Mouse (Mus musculus) frontal cortex, postnatal 14 days (tissue): ENCODE measurements around the gene Luzp1.

Experiments
- DNase-seq, 2 experiments: peaks; one replicate each; pipeline ENCODE4 v3.0.0; 2022; ENCODE audit warnings: low spot score in 2 of 2

Luzp1 gene

DNA sequence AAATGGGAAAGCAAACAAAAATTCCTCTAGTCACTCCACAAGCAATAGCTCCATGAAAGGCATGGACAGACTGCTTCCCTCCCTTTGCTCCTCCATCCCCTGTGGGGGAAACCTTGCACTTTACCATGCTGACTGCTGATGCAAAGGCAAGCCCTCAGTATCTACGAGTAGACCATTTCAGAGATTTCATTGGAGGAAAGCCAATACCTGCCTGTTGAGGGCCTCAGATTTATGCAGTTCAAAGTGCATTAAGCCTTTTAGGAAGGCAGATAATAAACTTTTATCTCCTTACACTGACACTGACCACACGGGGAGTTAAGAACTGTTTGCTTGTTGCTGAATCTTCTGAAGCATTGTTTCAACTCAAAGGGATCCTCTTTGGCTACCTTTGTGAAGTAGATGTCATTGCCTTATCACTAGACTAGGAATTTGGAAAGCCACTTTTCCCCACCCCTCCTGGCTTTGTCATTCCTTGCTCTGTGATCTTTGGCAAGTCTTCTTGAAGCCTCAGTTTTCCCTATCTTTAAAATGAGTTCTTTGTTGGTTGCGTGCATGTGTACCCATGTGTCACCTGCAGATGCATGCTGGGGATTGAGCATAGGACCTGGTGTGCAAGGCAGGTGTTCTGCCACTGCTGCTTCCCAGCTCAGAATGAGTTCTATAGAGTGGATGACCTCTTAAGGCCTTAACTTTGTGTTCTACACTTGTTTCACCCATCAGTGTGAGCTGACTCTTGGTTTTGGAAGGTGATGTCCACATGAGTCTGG is 76.9 kb downstream of the Luzp1 start:
- DNase-seq, result no peak

DNA sequence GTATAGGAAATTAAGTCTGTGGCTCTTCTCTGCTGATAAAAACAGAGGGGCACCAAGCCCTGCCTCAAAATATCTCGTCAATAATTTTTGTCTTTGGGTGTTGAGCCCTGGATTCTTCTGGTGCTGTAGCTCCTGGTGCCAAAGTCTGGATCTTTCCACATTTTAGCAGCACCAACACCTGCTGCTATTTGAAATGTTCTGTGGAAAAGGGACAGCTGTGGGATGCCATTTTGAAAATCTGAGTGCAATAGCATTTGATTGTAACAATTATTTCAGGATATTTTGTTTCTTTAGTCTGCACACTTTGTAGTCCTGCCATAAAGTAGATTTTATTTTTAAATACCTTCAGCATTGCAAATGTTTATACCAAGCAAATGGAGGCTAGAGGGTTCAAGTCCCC is 78.2 kb downstream of the Luzp1 start:
- no peak for DNase-seq

- no peak for DNase-seq
Measured at GRCm38 (mm10) chr4:136548381-136548801, 78.8 kb downstream of the Luzp1 start.

DNA sequence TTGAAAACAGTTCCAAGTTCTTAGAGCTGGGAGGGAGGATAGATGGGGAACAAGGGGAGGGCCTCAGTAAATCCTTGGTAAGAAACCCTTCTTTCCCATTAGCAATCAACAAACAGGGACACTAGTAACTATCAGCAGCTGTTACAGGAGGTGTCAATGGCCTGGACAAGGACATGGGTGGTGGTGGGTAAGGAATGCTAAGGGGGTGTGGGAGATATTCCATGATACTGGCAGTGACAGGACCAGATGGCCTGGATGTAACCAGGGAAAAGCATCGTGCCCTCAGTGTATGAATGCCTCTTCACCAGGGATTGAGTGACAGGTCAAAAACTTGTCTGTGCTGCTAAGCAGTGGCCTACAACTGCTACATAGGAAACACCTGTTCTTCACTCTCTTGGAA is 83.5 kb downstream of the Luzp1 start:
- no peak for DNase-seq

DNA sequence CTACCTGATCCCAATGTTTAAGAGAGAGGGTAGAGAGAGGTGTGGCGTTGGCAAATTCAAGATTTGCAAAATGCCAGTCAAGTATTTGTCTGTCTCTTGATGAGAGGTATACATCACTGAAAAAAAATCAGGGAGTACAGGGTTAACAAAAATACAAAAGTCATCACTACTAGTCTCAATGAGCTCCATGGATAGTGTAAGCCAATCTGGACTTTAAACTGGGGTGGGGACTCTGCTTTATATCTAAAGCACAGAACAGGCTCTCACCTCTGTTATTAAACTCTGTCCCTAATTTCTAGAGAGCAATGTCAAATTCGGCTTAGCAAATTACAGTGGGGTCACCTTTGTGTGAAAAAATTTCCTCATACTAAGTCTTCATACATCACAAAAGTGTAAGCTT is 88.1 kb downstream of the Luzp1 start:
- DNase-seq, result no peak

- DNase-seq, result no peak
Measured at GRCm38 (mm10) chr4:136559690-136560089, 90.1 kb downstream of the Luzp1 start.

GRCm38 (mm10) chr4:136560270-136560991 is 90.9 kb downstream of the Luzp1 start:
- no peak for DNase-seq

DNA sequence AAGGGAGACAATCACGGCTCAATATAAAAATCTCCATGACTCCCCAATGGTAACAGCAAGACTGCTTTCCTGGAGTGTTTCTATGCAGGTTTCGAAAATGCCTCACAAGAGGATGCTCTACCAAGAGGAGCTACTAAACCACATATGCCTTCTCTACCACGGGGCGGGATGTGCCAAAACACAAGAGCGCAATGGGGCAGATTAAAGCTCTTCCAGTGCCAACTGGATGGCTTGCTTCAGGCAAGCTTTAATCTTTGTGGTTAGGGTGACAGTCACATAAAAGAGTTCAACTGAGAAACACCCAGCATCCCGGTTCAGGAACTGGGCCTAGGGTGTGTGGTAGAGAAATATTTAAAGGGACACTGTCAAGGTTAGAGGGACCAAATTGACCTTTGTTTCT is 93.2 kb downstream of the Luzp1 start:
- no peak for DNase-seq

GRCm38 (mm10) chr4:136568629-136569028 is 99.1 kb downstream of the Luzp1 start:
- DNase-seq, result no peak

DNA sequence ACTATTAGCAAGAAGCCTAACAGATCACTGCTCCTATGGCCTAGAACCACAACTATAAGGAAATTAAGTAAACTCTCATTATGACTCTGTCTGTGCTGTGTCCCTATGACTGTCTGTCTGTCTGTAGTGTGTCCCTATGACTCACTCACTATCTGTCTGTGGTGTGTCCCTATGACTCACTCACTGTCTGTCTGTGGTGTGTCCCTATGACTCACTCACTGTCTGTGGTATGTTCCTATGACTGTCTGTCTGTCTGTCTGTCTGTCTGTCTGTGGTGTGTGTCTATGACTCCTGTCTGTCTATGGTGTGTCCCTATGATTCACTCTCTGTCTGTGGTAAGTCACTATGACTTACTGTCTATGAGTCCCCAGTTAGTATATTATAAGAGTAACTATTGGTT is 100.4 kb downstream of the Luzp1 start:
- no peak for DNase-seq

DNA sequence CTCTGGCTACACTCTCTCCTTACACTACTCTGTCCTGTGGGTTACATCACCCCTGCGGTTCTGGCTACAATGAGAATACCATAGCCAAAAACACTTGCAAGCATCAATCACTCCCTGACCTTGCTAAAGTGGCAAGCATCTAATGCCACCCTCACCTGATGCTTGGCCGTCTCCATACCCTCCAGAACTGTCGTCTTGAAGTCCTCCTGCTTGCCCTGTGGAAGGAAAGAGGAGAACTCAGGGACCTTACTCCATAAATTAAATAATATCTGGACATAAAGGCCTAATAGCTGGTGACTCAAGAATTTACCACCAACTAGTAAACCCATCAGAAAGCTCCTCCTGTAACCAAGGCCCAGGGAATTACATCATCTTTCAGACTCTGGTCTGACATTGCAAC is 112.3 kb downstream of the Luzp1 start:
- no peak for DNase-seq

DNA sequence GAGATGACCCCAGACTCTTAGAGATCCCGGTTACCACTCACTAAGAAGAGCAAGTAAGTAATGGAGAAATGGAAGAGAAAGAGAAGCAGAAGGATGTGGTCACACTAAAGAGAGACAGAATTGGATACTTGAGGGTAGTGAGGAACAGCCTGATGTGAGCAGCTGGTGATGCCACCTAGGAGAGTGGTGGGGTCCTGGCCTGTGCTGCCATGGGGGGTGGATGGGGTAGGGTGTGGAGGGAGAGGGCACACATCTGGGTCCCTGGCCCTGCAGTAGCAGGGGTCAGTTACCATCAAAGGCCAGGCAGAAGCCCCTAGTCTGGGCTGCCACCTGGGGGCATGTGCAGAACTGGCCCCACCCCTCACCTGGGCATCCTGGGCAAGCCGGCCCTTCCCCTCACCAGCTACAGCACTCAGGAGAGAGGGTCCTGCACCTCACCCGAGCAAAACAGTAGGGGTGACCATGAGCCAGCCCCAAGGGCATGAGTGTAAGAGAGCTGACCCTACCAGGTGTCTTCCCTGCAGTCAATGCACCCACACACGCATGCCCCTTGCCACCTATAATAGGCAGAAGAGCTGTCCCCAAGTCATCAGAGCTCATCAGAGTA is 117.8 kb downstream of the Luzp1 start:
- no peak for DNase-seq

- DNase-seq, result no peak
Measured at GRCm38 (mm10) chr4:136588003-136588402, 118.4 kb downstream of the Luzp1 start.

DNA sequence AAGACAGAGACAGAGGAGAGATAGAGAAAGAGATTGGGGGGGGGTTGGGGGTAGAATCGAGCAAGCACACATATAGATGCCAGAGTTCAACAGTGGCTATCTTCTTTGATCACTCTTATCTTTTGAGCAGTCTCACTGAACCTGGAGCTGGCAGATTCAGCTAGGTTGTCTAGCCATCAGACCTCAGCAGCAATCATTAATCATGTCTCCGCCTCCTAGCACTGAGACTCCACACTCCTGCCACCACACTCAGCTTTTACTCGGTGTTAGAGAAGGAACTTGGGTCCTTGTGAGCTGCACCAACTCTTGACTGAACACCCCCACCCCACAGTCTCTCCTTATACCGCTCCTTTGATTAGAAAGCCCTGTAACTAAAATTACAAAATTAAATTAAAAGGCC is 122.5 kb downstream of the Luzp1 start:
- DNase-seq, result no peak

DNA sequence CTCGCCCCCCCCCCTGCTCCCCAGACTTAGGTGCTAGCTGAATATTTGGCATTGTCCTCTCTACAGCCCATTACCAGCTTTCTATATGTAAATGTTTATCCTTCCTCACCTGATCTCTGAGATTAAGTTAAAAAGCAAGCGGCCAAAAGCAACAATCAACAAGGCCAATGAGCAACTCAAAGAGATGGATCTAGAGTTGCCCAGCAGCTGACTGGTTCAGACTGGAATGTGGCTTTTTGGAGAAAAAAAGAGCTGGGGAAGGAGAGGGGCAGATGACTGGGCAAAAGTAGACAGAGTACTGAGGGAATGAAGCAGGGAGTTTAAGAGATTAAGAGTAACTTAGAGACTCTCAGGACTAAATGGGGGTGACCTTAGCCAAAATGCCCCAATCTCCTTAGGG is 124.4 kb downstream of the Luzp1 start:
- no peak for DNase-seq

DNA sequence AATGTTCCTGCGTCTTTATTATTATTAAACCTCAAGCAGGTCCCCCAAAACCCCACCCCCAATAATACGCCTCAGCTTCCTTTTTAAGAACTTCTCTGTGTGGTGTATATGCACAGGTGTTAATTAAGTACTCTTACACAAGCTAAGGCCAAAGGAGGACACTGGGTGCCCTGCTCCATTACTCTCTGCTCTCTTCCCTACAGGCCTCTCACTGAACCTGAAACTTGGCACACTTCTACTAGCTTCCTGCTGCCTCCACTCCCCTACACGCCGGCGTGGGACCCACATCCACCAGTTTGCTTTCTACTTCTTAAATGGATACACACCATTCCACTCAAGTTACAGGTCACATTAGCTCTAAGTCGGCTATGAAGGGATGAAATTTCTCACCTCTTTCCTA is 125.7 kb downstream of the Luzp1 start:
- DNase-seq, result no peak

DNA sequence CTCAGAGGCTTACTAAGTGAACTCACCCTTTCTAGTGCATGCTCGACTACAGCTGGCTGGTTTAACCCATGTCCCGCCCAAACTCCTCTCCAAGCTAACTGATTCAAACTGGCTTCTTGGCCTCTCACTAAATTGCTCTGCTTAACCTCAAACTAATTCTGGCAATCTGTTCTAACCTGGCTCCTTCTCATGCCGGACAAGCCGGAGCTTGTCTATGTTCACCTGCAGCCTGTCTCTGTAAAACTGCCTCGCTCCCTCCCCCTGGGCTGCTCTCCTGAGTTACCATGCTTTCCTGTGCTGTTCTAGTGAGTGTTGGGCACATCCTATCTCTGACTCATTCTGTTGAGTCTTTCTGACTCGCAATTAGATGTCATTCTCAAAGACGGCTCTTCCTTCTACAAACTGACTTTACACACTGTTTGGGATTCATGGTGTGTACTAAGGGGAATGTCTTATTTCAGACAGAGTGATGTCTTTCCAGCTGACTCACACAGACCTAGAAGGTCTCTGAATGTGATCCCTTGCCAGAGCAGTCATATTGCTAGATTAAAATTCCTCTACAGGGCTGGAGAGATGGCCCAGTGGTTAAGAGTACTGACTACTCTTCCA is 128.8 kb downstream of the Luzp1 start:
- no peak for DNase-seq

- no peak for DNase-seq
Measured at GRCm38 (mm10) chr4:136599869-136600268, 130.3 kb downstream of the Luzp1 start.

- DNase-seq, result no peak
Measured at GRCm38 (mm10) chr4:136600536-136600935, 131.0 kb downstream of the Luzp1 start.

DNA sequence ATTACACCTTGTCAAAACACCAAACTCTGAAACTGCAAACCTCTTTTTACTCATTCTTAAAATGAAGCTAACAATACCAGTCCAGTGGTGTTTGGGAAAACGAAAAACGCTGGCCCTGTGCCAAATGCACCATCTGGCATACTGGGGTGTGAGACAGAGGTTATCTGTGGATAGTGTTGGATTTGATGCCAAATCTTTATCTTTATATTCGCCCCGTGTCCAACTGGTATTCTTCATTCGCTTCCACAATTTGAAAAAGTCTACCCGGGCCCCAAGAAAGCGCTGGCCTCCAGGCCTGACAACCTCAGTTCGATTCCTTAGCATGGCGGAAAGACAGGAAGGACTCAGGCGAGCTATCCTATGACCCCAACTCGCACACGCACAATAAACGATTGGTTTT is 131.9 kb downstream of the Luzp1 start:
- DNase-seq, result peak; percentile 23 to 55

GRCm38 (mm10) chr4:136602018-136602554 is 132.5 kb downstream of the Luzp1 start:
- peak; percentile 23 to 38 for DNase-seq

- DNase-seq, result peak; percentile 87 to 92
Measured at GRCm38 (mm10) chr4:136602568-136602967, 133.0 kb downstream of the Luzp1 start, which contains the start of gene Kdm1a. Kdm1a (minus strand) TSS chr4:136602723.
